Mouse (Mus musculus): ENCODE results near the gene Prkrip1. TPM values are rescaled to one million over a fixed set of nuclear protein-coding genes. Genes with fewer than 3 reads are reported as not detected.
"Not testable (repeated sequence)": the region's sequence is repeated elsewhere in the genome, so short reads cannot be mapped to it uniquely, and the experiment has no call there.

Gene Prkrip1
- polyA plus RNA-seq, 1 experiment from 2014 or later: 33.8 TPM

GRCm38 (mm10) chr5:136217932-136218381, 19.2 kb upstream of the Prkrip1 start:
- no peak overlapping the region for H3K4me3 ChIP-seq (ENCODE audit: control insufficient read depth in 1 of 2, insufficient read depth in 1 of 2, low read depth in 1 of 2, low read length in 2 of 2)
- H3K9ac ChIP-seq (ENCODE audit: low read length): no peak overlapping the region
- ATAC-seq (ENCODE audit: insufficient number of reproducible peaks, insufficient read depth, low FRiP score, low read depth): no peak
- no peak overlapping the region for H3K4me2 ChIP-seq (ENCODE audit: low read length)
- no peaks in the 10 kb centered on the region for H3K4me1 ChIP-seq (ENCODE audit: control insufficient read depth in 2 of 2, insufficient read depth in 2 of 2, low read length in 2 of 2)
- H3K27me3 ChIP-seq (ENCODE audit: control insufficient read depth, insufficient read depth, low read length): no peaks in the 10 kb centered on the region
- no peak overlapping the region for H3K27ac ChIP-seq (replicated peaks in 1 of 2; ENCODE audit: control insufficient read depth in 1 of 2, insufficient read depth in 1 of 2, low read depth in 2 of 2, low read length in 2 of 2)
- no peaks in the 10 kb centered on the region for H3K36me3 ChIP-seq (ENCODE audit: control insufficient read depth, insufficient read depth, low read length)
- H3K9me3 ChIP-seq (ENCODE audit: control insufficient read depth, low read length): 0 out of 2 replicates have a peak, but pooled peaks cover 2% of the 10 kb centered on the region
- 57% methylated on average over 4 of the region's 4 CpGs for WGBS

DNA sequence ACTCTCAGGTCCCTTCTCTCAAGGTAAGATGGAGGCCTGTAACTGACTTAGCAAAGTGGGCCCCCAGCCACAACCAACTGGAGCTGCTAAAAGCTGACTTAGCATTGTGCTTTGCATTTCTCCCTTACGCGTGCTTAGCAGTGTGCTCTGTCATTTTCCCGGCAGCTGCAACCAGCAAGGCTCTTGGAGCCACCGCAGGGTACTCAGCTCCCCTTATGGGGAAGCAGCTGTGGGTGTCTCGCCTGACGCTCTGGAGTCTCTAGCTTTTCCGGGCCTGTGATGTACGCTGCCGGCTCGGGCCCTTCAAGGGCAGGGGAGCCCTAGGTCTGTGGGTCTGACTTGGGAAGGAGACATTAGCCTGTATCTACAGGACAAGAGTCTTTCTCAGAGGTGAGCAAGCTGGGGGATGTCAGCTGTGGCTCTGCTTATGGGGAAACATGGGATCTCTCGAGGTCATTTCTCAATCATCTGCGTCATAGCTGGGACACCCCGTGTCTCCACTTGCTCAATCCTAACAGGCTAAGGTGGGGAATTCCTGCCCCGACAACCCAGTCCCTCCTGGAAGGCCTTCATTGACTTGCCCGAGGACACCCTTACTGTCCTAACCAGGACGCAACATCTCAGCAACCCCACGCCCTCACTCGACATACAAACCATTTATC, 18.4 kb upstream of the Prkrip1 start:
- no peak overlapping the region for H3K27ac ChIP-seq (replicated peaks in 1 of 2; ENCODE audit: control insufficient read depth in 1 of 2, insufficient read depth in 1 of 2, low read depth in 2 of 2, low read length in 2 of 2)
- no peak overlapping the region for H3K9ac ChIP-seq (ENCODE audit: low read length)
- H3K4me1 ChIP-seq (ENCODE audit: control insufficient read depth in 2 of 2, insufficient read depth in 2 of 2, low read length in 2 of 2): no peaks in the 10 kb centered on the region
- no peak overlapping the region for H3K4me3 ChIP-seq (ENCODE audit: control insufficient read depth in 1 of 2, insufficient read depth in 1 of 2, low read depth in 1 of 2, low read length in 2 of 2)
- H3K4me2 ChIP-seq (ENCODE audit: low read length): no peak overlapping the region
- no peaks in the 10 kb centered on the region for H3K36me3 ChIP-seq (ENCODE audit: control insufficient read depth, insufficient read depth, low read length)
- H3K27me3 ChIP-seq (ENCODE audit: control insufficient read depth, insufficient read depth, low read length): no peaks in the 10 kb centered on the region
- ATAC-seq (ENCODE audit: insufficient number of reproducible peaks, insufficient read depth, low FRiP score, low read depth): no peak
- 0 out of 2 replicates have a peak, but pooled peaks cover 2% of the 10 kb centered on the region for H3K9me3 ChIP-seq (ENCODE audit: control insufficient read depth, low read length)
- WGBS: 78% methylated on average over 18 of the region's 18 CpGs

GRCm38 (mm10) chr5:136215958-136216357, 17.2 kb upstream of the Prkrip1 start:
- Histone ChIP-seq H3K4me2 (ENCODE audit: low read length) (no peak overlapping the region), H3K27me3 (ENCODE audit: control insufficient read depth, insufficient read depth, low read length) (no peaks in the 10 kb centered on the region), H3K9ac (ENCODE audit: low read length) (no peak overlapping the region), H3K4me3 (ENCODE audit: control insufficient read depth in 1 of 2, insufficient read depth in 1 of 2, low read depth in 1 of 2, low read length in 2 of 2) (no peak overlapping the region), H3K4me1 (ENCODE audit: control insufficient read depth in 2 of 2, insufficient read depth in 2 of 2, low read length in 2 of 2) (no peaks in the 10 kb centered on the region), H3K36me3 (ENCODE audit: control insufficient read depth, insufficient read depth, low read length) (no peaks in the 10 kb centered on the region), H3K27ac (replicated peaks in 1 of 2; ENCODE audit: control insufficient read depth in 1 of 2, insufficient read depth in 1 of 2, low read depth in 2 of 2, low read length in 2 of 2) (no peak overlapping the region), H3K9me3 (ENCODE audit: control insufficient read depth, low read length) (0 out of 2 replicates have a peak, but pooled peaks cover 2% of the 10 kb centered on the region)
- WGBS: 67% methylated on average over 5 of the region's 5 CpGs
- no peak for ATAC-seq (ENCODE audit: insufficient number of reproducible peaks, insufficient read depth, low FRiP score, low read depth)

GRCm38 (mm10) chr5:136215211-136215610, 16.4 kb upstream of the Prkrip1 start:
- WGBS: 87% methylated on average over 3 of the region's 3 CpGs
- no peak overlapping the region for H3K9ac ChIP-seq (ENCODE audit: low read length)
- H3K27me3 ChIP-seq (ENCODE audit: control insufficient read depth, insufficient read depth, low read length): no peaks in the 10 kb centered on the region
- H3K9me3 ChIP-seq (ENCODE audit: control insufficient read depth, low read length): 0 out of 2 replicates have a peak, but pooled peaks cover 2% of the 10 kb centered on the region
- no peak overlapping the region for H3K27ac ChIP-seq (replicated peaks in 1 of 2; ENCODE audit: control insufficient read depth in 1 of 2, insufficient read depth in 1 of 2, low read depth in 2 of 2, low read length in 2 of 2)
- H3K4me2 ChIP-seq (ENCODE audit: low read length): no peak overlapping the region
- no peak for ATAC-seq (ENCODE audit: insufficient number of reproducible peaks, insufficient read depth, low FRiP score, low read depth)
- H3K4me1 ChIP-seq (ENCODE audit: control insufficient read depth in 2 of 2, insufficient read depth in 2 of 2, low read length in 2 of 2): no peaks in the 10 kb centered on the region
- H3K4me3 ChIP-seq (ENCODE audit: control insufficient read depth in 1 of 2, insufficient read depth in 1 of 2, low read depth in 1 of 2, low read length in 2 of 2): no peak overlapping the region
- no peaks in the 10 kb centered on the region for H3K36me3 ChIP-seq (ENCODE audit: control insufficient read depth, insufficient read depth, low read length)

DNA sequence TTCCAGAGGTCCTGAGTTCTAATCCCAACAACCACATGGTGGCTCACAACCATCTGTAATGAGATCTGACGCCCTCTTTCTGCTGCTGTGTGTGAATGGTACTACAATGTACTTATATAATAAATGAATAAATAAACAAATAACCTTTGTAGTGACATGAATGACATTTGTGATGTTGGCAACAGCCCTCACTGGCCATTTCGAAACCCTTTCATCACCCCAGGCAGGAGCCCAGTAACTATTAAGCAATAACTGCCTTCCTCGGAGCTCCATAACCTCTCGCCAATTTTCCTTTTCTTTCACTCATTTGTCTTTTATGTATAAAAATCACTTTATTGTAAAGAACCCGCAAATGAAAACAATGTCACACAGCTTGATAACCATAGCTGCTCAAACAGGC, 15.0 kb upstream of the Prkrip1 start:
- ATAC-seq (ENCODE audit: insufficient number of reproducible peaks, insufficient read depth, low FRiP score, low read depth): no peak
- H3K36me3 ChIP-seq (ENCODE audit: control insufficient read depth, insufficient read depth, low read length): no peaks in the 10 kb centered on the region
- H3K9me3 ChIP-seq (ENCODE audit: control insufficient read depth, low read length): 0 out of 2 replicates have a peak, but pooled peaks cover 2% of the 10 kb centered on the region
- no peaks in the 10 kb centered on the region for H3K27me3 ChIP-seq (ENCODE audit: control insufficient read depth, insufficient read depth, low read length)
- no peak overlapping the region for H3K27ac ChIP-seq (replicated peaks in 1 of 2; ENCODE audit: control insufficient read depth in 1 of 2, insufficient read depth in 1 of 2, low read depth in 2 of 2, low read length in 2 of 2)
- H3K4me1 ChIP-seq (ENCODE audit: control insufficient read depth in 2 of 2, insufficient read depth in 2 of 2, low read length in 2 of 2): no peaks in the 10 kb centered on the region
- no peak overlapping the region for H3K4me3 ChIP-seq (ENCODE audit: control insufficient read depth in 1 of 2, insufficient read depth in 1 of 2, low read depth in 1 of 2, low read length in 2 of 2)
- no peak overlapping the region for H3K4me2 ChIP-seq (ENCODE audit: low read length)
- 82% methylated on average over 5 of the region's 5 CpGs for WGBS
- H3K9ac ChIP-seq (ENCODE audit: low read length): no peak overlapping the region

DNA sequence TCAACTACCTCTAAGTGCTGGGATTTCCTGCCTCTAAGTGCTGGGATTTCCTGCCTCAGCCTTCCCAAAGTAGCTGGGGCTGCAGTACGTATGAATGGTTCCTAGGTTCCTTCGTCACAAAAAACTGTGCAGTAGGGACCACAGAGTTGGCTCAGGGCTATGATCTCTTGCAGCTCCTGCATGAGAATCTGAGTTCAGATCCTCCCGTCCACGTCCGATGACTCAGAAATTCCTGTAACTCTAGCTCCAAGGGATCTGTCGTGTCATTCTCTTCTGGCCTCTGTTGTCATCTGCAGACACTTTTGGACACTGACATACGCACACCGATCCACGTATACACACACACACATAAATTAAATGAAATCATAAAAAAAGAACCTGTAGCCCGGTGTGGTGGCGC, 14.0 kb upstream of the Prkrip1 start:
- no peaks in the 10 kb centered on the region for H3K36me3 ChIP-seq (ENCODE audit: control insufficient read depth, insufficient read depth, low read length)
- 0 out of 2 replicates have a peak, but pooled peaks cover 2% of the 10 kb centered on the region for H3K9me3 ChIP-seq (ENCODE audit: control insufficient read depth, low read length)
- WGBS: 84% methylated on average over 11 of the region's 11 CpGs
- no peak overlapping the region for H3K9ac ChIP-seq (ENCODE audit: low read length)
- H3K4me1 ChIP-seq (ENCODE audit: control insufficient read depth in 2 of 2, insufficient read depth in 2 of 2, low read length in 2 of 2): no peaks in the 10 kb centered on the region
- no peaks in the 10 kb centered on the region for H3K27me3 ChIP-seq (ENCODE audit: control insufficient read depth, insufficient read depth, low read length)
- no peak overlapping the region for H3K4me2 ChIP-seq (ENCODE audit: low read length)
- no peak for ATAC-seq (ENCODE audit: insufficient number of reproducible peaks, insufficient read depth, low FRiP score, low read depth)
- H3K4me3 ChIP-seq (ENCODE audit: control insufficient read depth in 1 of 2, insufficient read depth in 1 of 2, low read depth in 1 of 2, low read length in 2 of 2): no peak overlapping the region
- H3K27ac ChIP-seq (replicated peaks in 1 of 2; ENCODE audit: control insufficient read depth in 1 of 2, insufficient read depth in 1 of 2, low read depth in 2 of 2, low read length in 2 of 2): no peak overlapping the region

- H3K4me1 ChIP-seq (ENCODE audit: control insufficient read depth in 2 of 2, insufficient read depth in 2 of 2, low read length in 2 of 2); H3K27me3 ChIP-seq (ENCODE audit: control insufficient read depth, insufficient read depth, low read length); H3K9me3 ChIP-seq (ENCODE audit: control insufficient read depth, low read length); H3K4me2 ChIP-seq (ENCODE audit: low read length); H3K36me3 ChIP-seq (ENCODE audit: control insufficient read depth, insufficient read depth, low read length); ATAC-seq (ENCODE audit: insufficient number of reproducible peaks, insufficient read depth, low FRiP score, low read depth); H3K27ac ChIP-seq (replicated peaks in 1 of 2; ENCODE audit: control insufficient read depth in 1 of 2, insufficient read depth in 1 of 2, low read depth in 2 of 2, low read length in 2 of 2); H3K4me3 ChIP-seq (ENCODE audit: control insufficient read depth in 1 of 2, insufficient read depth in 1 of 2, low read depth in 1 of 2, low read length in 2 of 2); H3K9ac ChIP-seq (ENCODE audit: low read length): not testable (repeated sequence)
- 79% methylated on average over 14 of the region's 14 CpGs for WGBS
Observed at GRCm38 (mm10) chr5:136211341-136212102, 12.8 kb upstream of the Prkrip1 start.

Data from heart, embryonic 14.5 days (tissue).